Mouse (Mus musculus) cortical plate, adult 2 months (tissue): ENCODE measurements around the gene Cxcl14.

Experiments
- CTCF ChIP-seq: fragments of 200-500 bp; IDR thresholded peaks from 2 replicates; pipeline ENCODE4 v1.5.1; 2011; ENCODE audit warnings: mild to moderate bottlenecking, control low read depth, low read length; ENCODE audit not compliant: insufficient read depth; ENCODE audit errors: extremely low read depth
- POLR2A ChIP-seq: fragments of 200-500 bp; IDR thresholded peaks from 2 replicates; pipeline ENCODE4 v1.6.1; 2011; ENCODE audit warnings: mild to moderate bottlenecking, low read length, control low read depth; ENCODE audit not compliant: insufficient read depth; ENCODE audit errors: extremely low read depth

DNA sequence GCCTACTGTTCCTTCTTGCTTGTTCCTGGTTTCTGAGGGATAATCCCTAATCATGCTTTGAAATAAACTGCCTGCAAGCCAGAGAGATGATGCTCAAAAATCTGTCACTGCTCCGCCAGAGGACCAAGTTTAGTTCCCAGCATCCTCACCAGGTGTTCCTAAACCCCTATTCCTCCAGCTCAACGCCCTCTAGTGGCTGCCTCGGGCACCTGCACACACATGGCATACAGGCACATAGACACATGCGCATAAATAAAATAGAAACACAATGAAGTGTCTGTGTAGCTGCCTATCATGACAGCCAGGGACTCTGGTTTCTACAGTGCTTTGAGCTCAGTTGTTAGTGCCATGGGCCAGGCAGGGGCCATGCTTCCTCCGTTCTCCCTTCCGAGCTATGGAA is 6.4 kb downstream of the Cxcl14 start:
- TF ChIP-seq CTCF: 0 out of 2 replicates have a peak, but pooled peaks have one; percentile 15
- no peak for TF ChIP-seq POLR2A
